Mouse (Mus musculus) urinary bladder, postnatal 10 days (tissue): ENCODE results near the gene Gpr137c.

Experiments
- DNase-seq: peaks from one replicate; pipeline ENCODE4 v3.0.0; 2022; ENCODE audit warnings: low spot score

Gpr137c gene

DNA sequence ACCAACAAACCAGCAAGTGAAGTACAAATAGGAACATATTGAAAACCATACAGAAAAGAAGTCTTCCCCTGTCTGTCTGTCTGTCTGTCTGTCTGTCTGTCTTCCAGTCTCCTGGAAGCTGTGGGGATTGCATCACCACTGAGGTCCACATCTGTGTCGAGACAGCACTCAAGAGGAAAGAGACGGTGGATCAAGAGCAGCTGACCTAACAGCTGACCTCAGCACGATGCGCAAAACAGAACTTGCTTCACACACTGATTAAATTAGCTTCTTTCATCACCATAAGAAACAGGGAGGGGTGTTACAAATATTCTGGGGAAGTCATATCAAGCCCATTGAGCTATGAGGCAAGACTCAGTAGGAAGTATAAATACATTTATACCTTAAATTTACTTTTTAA is 72.1 kb downstream of the Gpr137c start:
- no peak for DNase-seq

DNA sequence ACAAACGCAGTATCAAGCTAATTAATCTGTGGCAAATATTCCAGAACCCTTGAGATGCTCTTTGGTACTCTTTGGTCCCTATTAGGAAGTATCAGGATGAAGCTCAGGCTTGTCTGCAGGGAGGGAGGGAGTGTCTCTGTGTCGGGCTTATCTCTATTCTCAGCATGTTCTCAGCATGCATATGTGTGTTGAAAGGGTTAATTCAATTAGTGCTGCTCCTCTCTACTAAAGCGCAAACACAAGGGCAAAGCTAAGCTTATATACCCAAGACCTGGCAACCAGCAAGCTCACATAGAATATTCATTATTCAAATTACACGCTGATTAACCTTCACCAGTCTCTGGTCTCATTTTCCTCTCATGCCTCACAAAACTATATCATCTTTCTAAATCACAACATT is 84.4 kb downstream of the Gpr137c start:
- no peak for DNase-seq

DNA sequence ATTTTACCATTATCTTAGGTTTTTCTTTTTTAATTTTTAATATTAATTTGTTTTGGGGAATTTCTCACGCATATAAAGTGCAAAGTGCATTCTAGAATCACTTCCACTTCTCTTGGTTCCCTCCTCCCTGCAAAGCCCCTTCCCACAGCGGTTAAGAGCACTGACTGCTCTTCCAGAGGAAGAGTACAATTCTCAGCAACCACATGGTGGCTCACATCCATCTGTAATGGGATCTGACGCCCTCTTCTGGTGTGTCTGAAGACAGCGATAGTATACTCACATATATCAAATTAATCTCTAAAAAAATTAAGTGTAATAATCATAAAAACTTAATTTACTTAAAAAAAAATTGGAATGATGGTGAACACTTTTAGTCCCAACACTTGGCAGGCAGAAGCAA is 84.9 kb downstream of the Gpr137c start:
- no peak for DNase-seq

DNA sequence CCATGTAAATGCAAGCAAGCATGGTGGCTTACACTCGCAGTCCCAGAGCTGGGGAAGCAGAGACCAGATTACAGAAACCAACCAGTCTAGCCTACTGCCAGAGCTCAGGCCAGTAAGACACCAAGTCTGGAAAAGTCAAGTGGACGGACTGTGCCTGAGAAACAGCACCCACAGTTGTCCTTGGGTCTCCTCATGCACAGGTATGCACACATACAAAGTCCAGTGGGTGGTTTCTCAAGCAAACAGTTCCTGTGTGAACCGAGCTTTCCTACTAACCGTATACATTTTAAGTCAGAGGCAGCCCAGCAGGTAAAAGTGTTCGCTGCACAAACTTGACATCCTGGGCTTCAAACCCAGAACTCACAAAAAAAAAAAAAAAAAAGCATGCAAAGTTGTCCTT is 86.3 kb downstream of the Gpr137c start:
- no peak for DNase-seq

DNA sequence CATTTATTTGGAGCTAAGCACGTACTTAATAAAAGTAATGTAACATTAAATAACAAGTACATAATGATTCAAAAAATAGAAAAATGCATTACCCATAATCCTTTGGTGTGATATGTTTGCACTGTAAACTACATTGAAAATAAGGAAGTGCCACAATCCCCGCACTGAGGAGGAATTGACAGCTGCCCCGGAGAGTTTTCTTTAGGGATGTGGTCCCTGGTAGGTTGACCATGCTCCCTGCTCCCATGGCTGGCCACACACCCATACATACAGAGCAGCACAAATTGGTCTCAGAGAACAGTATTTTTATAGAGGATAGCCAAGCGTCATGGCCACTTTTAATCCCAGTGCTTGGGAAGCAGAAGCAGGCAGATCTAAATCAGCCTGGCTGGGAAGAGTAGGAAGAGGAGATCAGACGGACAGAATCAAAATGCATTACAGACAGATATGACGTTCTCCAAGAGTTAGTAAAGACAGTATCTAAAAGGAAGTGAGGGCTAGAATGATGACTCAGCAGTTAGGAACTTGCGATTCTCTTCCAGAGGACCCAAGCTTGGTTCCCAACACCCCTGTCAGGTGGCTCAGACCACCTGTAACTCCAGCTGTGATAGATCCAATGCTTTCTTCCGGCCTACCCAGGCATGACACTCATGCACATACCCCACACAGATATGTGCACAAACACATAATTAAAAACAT is 88.3 kb downstream of the Gpr137c start:
- no peak for DNase-seq

DNA sequence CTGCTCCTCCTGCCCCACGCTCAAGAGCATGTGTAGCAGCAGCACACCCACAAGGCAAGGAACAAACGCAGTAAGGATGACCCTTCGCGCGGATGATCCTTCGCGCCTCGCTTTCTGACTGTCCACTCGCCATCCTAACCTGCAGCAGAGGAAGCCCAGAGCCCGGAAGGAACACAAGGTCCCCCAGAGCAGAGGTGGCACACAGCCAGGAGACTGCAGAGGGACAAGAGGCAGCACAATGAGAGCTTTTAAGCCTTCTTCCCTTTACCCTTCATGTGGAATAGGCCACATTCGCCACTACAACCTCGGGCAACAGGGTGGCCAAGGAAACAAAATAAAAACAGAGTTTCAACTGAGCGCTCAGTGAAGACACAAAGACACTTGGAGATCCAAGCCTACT is 90.1 kb downstream of the Gpr137c start:
- DNase-seq, result no peak

DNA sequence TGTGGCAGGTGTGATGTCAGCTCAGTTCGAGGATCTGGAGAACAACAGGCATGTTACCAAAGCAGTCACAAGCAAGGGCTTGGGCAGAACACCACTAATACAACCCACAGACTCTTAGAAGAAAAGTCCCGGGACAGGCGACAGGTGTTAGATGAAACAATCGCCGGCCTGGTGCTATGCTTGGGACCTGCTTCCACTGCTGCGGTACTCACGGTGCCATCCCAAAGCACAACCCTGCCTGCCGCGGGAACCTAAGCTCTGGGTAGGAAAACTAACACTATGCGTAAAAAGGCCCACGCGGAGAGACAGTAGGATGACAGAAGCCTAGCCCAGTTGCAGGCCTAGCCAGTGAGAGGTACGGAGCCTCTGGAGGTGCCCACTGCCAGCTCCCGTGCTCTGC is 90.6 kb downstream of the Gpr137c start:
- DNase-seq, result no peak

DNA sequence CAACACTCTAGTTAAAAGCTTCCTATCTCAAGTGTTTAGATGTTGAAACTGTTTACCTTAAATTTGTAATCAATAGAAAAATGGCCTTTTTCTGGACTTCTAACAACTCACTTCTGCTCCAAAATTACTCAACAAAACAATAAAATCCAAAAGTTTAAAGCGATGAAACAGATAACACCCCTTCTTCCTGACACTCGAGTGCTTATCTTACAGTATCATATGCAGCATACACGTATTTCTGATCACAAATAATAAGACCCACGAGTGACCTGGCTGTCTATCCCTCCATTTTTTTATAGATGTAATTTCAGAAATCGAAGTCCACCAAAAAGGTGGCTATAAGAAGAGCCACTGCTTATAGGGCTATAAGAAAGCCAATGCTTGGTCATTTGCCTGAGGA is 97.4 kb downstream of the Gpr137c start:
- no peak for DNase-seq

DNA sequence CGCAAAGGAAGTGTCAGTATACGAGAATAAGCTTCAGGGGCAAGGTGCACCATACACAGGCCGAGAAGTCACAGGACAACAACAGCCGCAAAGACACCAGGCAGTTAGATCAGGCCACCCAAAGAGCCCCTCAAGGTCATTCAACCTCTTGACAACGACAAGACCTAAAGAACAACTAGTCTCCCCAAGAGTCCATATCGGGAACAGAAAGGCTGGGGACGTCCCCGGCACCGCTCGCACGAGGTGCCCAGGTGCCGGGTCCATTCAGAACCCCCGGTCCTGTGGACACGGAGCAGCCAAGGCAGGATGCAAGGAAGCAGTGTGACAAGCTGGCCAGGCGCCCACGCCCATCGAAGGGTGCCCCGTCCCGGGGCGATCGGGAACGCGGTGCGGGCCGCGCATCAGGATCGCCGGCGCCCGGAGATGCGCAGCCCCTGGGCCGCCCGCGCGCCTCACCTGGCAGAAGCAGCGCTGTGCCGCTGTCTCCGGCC is 98.4 kb downstream of the Gpr137c start:
- no peak for DNase-seq

DNA sequence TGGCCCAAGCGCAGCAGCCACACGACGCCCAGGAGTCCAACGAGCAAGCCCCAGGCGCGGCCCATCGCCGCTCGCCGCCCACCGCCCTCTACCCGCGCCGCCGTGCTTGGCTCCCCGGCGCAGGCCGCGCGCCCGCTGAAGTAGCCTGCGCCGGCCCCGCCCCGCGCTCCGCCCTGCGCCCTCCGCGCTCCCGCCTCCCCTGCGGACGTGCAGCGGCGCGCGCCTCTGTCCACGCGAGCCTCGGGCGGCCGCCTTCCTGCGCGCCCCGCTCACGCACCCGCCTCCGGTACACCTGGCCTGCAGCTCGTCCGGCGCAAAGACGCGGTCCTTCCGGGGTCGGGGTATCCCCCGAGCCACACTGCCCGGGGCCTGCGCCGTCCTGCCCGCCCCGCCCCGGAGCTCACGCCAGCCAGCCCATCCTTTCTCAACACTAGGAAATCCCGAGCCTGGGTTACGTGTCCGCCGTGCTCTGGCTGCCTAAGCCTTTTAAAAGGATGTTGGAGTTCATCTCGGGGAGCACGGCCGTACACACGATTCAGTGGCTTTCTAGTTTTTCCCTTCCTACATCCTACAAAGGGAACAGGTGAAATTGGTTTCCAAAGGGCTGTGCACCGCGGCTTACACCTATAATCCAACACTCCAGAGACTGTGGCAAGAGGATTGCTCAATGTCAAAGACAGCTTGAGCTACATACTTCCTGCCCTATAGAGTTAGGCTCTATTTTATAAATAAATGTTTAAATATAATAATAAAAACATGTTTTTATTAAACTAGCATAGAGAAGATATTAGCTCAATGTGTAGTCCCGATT is 99.1 kb downstream of the Gpr137c start, which contains the start of gene Ero1l:
Gene Ero1l (minus strand): TSS at position 346 of the 811 bp plus-strand sequence.
- peak; percentile 34 for DNase-seq

DNA sequence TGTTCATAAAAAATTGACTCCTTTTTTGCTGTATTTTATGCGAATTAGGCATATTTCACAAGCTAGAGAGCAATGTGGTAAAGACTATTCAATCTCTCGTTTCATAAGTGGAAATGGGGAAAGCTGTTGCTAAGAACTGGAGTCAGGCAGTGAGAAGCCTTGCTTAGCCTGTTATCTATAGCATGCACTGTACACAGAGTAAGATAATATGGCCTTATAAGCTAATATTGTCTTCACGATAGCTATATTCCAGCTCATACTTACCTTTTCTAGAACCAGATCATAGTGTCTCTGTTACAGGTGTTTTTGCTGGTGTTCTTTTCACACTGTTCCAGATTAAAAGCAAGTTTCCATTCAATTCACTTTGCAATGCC is 99.7 kb downstream of the Gpr137c start:
- DNase-seq, result no peak

DNA sequence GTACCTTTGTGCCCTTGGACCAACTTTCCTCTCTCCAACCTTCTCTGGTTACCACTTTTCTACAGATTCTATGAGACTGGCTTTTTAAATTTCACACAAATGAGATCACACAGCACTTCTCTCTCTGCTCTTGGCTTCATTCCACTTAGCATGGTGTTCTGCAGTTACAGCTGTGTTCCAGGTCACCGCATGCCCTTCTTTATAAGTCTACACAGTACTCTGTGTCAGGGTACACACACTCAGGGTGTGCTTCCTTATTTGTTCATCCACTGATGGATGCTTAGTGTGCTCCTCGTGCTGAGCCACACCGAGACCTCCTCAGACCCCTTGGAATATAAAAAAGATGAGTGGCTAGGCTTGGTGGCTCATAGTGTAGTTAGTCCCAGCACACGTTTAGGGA is 100.6 kb downstream of the Gpr137c start:
- DNase-seq, result no peak

DNA sequence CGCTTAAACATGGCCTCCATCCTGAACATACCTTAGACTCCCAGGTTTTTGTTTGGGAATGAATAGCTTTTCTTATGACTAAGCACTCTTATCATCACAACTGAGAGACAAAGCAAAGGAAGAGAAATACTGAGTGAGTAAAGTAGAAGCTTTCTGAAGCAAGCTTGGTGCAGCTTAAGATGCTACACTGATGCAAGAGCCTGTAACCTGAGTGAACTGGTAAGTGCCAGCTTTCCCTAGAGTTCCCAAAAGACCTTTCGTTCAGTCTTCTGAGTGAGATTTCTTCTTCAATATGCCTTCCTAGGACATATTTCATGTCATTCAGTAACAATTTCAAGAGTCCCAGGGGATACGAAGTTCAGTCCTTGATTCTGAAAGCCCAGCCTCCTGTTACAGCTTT is 101.5 kb downstream of the Gpr137c start:
- DNase-seq, result no peak

DNA sequence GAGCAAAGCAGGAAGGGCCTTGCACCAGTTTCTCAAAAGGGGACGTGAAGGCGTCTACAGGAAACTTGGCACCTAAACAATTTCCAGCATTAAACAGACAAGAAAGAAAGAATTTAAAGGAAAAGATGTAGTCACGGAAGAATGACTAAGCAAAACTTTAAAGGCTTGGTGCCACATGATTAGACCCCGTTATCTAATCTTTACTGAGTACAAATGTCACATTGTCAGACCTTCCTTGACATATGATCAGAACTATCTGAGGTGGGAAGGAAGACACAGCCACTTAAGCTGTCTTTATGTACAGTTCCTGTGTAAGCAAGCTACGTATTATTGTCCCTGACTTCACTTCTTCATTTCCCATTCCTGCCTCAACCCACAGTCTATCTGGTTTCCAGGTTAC is 102.1 kb downstream of the Gpr137c start:
- no peak for DNase-seq

DNA sequence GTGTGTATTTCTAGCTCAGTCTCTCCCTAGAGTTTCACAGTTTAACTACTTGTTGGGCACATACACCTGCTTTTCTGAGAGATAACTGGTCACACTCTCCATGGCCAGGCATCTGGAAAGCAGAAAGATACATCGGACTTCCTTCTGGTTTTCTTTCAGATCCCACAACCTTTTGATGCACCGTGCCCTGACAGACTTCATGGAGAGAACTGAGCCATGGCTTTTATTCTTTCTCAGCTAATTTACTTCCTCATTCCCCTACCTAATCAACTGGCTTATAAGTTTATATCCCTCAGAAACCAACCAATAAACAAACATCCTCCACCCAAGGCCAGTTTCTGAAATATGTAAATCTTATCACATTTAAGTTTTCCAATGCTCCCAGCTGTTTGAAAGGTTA is 102.9 kb downstream of the Gpr137c start:
- no peak for DNase-seq

DNA sequence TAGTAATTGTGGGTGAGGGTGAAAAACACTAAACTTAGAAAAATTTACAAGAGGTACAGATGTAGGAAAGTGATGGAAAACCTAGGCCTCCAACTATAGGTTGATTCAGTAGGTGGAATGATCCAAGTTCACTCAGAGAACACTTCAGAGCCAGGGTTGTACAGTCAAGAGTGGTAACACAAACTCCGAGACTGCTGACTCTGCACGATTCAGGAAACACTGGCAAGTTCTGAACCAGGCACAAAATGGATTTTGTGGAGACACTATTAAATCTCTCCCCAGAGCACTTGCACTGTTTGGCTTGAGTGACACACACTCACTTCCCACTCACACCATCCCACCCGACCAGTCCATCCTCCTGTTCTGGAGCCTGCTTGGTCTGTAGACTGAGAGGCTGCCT is 103.8 kb downstream of the Gpr137c start:
- no peak for DNase-seq

DNA sequence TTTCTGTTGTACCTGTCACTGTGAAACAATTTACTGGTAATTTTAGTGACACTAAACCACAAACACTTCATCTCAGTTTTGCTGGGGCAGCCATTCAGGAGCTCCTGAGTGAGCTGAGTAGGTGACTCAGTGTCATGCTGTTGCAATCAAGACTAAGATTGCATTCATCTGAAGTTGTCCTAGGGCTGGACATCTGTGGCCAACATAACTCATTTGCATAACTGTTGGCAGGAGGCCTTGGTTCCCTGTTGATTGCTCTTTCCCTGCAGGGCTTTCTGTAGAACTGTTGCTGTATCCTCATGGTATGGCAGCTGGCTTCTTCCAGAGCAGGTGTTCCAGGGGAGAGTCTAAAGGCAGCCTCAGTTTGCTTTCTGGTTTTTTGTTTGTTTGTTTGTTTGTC is 106.0 kb downstream of the Gpr137c start:
- no peak for DNase-seq

DNA sequence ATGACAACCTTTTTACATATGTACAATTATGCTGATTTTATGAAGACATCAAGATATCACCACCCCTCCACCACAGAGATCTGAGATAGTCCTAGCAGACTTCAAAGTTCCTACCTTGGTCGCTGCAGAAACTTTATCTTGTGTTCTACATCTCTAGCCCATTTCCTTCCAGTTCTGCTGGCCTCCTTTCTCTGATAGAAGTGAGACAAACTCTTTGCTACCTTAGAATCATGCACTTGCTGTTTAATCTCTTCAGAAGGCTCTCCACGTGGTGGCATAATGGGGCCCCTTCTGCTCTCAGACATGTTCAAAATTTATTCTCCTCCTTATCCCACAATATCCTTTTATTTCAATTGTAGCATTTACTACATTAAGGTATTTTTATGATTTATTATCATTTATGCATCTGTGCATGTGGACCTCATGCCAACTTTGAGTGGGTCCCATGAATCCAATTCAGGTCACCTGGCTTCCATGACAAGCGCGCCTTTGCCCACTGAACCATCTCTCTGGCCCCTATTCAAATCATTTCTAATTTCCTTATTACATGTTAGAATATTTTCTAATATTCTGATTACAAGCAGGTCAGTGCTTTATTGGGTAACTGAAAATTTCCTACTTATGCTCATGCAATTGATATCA is 108.7 kb downstream of the Gpr137c start:
- DNase-seq, result no peak

DNA sequence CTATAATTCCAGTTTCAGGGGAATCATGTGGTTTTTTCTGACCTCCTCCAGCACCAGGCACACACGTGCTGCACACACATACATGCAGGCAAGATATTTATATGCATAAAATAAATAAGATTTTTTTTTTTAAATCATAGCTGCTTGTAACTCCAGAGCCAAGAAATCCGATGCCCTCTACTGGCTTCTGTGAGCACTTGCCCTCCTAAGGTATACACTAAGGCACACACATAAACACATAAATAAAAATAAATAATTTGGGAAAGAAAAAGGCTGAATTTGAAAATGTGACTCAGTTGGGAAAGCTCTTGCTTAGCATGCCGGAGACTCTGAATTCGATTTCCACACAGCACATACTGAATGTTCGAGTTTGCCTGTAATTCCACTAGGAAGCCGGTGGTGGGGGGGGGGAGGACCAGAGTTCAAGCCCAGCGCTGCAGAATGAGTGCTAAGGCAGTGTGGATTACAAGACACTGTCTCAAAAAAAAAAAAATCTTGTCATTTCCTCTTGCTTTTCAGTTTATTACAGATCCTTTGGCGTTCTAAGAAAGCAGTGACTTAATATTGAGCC is 109.6 kb downstream of the Gpr137c start:
- no peak for DNase-seq

DNA sequence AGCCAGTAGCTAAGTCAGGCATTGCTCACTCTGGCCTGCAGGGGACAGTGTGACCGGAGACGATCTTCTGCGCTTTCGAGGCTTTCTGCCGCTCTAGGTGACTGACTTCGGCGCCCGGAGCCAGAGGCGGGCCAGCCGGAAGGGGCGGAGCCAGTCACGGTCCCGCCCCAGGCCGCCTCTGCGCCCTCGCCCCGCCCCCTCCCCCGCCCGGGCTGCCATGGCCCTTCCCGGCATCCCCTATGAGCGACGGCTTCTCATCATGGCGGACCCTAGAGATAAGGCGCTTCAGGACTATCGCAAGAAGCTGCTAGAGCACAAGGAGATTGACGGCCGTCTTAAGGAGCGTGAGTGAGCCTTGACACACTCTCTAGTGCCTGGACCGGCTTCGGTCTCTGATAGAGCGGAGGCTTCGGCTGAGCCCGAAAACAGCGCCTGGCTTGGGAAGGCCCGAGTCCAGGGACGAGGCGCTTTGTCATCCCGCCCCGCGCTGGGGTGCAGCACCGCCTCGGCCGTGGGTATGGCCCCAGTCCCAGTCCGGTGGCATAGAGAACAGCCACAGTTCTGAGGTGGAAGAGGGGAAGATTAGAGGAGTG is 110.2 kb downstream of the Gpr137c start, which contains the start of gene Psmc6:
Gene Psmc6 (plus strand): TSS at position 200 of the 593 bp plus-strand sequence.
- peak; percentile 60 for DNase-seq
